Mouse (Mus musculus) megakaryocyte, adult 5-6 weeks (primary cell): ENCODE data around the gene Gpx3. TPM values are rescaled to one million over a fixed set of nuclear protein-coding genes. Genes with fewer than 3 reads are reported as not detected.
A peak's percentile ranks its signal among the peaks of the same experiment; 100 is the strongest.
"Not testable (repeated sequence)": the region's sequence is repeated elsewhere in the genome, so short reads cannot be mapped to it uniquely, and the experiment has no call there.

Source experiments
- ATAC-seq: 2 replicates; pipeline ENCODE4 v1.8.0; 2016; ENCODE audit warnings: mild to moderate bottlenecking, inconsistent platforms; ENCODE audit not compliant: poor library complexity, severe bottlenecking
- total RNA-seq, 2 experiments: library from RNA; stranded (forward) in 1 of 2; stranded (reverse) in 1 of 2; fragments of 153-499, 151-499 nt in 1 of 2; fragments of 221-1000, 200-1000 nt in 1 of 2; gene quantifications; 2 replicates each; pipeline versions ENCODE4 v1.2.3 to v1.2.4; 2015 to 2017

Gene Gpx3
- total RNA-seq, 2 experiments from 2014 or later = 6.0 to 52.7 TPM

DNA sequence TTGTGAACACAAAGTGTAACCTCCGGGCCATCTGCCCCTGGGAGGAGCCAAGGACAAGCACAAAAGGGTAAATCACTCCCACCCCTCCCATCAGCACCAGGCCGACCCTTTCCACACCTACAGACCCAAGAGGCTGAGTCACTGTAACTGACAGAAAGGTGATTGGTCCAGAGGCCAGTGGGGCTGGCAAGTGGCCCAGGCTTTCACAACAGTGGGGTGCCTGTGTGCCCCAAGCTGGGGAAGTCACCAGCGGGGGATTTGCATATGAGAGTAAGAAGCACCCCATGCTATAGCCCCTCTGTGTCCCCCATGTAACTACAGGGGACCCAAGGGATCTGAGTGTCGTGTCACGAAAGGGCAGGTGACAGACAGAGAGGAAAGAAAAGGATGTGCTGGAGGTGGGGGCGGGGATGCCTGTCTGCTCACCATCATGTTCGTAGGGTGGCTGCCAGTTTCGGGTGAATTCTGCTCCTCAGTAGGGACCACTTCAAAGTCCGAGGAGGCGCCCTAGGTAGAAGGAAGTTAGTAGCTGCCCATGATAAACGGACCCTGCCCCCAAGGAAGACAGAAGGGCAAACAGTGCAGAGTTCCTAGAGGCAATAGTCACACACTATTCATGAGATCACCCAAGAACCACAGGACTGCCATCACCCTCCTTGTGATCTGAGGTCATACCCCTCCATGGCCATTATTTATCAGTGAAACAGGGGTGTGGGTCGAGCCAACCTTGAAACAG, 34.0 kb downstream of the Gpx3 start:
- peak; percentile 92 for ATAC-seq

DNA sequence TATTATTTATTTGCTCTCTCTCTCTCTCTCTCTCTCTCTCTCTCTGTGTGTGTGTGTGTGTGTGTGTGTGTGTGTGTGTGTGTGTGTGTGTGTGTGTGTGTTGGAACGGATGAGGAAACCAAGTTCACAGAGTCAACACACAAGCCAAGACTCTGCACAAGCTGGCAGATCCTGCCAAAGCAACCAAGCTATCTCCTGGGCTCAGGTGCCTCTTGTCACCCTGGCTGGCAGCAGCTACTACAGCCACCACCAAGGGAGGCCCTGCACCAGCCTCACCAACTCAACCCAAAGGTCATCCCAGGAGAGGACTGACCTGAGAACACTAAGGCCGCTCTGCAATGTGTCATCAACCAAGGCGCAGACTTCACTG, 34.5 kb downstream of the Gpx3 start:
- no peak for ATAC-seq

DNA sequence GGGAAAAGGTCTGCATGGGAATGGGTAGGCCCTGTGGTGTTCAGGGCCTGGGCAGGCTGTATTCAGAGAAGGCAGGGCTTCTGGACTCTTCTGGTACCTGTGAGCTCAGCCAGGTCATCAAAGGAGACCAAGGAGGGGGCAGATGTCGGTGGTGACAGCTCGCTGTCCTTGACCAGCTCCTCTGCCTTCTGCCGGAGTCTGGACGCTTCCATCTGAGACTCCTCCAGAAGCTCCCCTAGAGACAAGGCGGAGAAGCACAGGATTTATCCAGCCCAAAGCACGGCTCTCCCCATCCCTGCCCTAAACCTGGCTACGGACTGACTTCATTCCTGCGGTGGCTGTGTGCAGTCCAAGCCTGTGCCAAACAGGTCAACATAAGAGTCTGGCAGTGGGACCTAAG, 37.2 kb downstream of the Gpx3 start:
- no peak for ATAC-seq

DNA sequence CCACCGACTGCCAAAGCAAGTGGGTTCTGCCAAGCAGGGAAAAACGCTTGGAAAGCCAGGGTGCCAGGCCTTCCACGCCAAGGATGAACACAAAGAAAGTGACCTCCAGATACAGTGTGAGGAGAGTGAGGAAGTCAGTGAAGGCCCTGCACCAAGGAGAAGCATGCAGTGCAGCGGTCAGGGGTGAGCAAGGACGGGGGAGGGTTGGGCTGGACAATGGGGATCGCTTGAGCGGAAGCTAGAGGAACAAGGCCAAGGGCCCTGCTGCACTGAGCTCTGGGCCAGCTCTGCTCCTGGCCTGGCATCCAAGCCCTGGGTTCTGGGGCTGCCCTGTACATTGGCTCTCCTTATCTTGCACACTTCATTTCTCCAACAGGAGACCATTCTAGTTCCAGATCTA, 37.8 kb downstream of the Gpx3 start:
- ATAC-seq = no peak

DNA sequence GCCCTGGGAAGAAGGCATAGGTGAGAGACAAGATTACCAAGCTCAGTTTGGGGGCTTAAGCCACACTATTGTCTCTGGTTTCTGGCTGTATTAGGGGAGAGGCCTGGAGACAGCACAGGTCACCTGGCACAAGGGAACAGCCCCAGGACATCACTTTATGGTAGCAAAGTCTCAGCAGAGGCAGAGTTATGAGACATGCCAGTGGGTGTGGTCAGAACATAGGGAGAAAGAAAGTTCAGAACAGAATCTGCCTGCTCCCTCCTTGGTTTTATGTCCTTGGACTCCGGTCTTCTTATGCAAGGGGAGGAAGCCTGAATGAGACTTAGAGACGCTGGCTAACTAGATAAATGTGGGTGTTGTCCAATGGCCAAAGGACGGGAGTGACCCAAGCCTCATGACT, 42.4 kb downstream of the Gpx3 start:
- no peak for ATAC-seq

DNA sequence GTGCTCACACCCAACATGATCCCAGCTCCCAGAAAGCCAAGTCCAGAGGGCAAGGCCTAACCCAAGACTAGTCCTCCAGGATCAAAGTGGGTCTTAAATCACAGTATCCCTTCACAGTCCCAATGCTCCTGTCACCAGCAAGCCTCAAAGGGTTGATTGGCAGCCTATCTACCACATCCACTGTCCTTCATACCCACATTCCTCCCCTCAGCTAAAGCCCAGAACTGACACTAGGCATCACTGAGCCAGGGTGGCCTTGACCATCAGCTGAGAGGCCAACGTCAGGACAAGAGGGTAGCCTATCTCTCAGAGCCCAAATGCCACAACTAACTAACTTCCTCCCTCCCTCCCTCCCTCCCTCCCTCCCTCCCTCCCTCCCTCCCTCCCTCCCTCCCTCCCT, 47.5 kb downstream of the Gpx3 start:
- ATAC-seq = no peak

DNA sequence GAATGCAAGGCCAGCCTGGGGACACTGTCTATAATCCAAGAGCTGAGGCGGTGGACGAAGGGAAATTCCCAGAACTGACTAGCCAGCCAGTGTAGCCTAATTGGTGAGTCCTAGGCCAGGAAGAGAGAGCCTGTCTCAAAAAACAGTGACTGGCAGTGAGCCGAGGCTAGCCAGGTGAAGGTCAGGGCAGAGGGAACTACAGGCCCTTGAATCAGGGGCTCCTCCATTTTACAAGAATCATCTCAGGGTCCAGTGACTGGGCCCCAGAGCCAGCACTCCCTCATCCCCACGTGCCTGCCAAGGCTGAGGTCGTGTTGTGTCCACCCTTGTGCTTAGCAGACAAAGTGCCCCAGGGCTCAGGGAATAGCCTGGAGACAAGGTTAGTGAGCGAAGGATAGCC, 48.4 kb downstream of the Gpx3 start:
- ATAC-seq = no peak

DNA sequence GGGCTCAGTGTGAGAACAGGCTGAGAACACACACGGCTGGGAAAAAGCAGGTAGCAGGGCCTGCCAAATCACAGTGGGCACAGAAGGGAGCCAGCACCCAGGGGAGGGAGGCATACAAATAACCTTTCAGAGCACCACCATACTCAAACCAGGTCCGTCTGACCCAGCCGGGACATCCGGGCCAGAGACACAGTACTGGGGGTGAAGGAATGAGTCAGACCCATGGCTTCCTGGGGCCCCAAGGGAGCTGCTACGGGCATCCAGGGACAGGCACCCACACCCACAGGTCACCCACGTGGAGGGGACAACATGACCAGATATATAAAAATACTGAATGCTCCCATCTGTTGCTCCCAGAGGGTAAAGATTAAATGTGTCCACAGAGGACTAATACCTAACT, 50.4 kb downstream of the Gpx3 start:
- no peak for ATAC-seq

DNA sequence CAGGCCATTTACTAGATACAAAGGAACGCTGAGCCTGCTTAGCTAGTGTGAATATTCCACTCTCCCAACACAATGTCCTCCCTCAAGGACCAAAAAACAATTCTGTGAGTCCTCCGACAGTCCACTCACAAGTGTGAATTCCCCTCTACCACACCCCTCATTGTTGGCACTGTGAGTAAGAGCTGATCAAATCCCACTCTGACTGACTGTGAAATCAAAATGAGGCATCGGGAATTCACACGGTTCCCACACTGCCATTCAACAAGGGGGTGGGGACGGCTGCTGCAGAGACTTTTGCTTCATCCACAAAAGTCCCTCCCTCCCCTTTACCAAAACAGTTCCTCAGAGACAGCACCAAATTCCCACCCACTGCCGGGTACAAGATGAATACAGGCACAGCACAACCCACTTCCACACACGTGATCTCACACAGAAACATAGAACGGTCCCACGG, 51.8 kb downstream of the Gpx3 start:
- no peak for ATAC-seq

DNA sequence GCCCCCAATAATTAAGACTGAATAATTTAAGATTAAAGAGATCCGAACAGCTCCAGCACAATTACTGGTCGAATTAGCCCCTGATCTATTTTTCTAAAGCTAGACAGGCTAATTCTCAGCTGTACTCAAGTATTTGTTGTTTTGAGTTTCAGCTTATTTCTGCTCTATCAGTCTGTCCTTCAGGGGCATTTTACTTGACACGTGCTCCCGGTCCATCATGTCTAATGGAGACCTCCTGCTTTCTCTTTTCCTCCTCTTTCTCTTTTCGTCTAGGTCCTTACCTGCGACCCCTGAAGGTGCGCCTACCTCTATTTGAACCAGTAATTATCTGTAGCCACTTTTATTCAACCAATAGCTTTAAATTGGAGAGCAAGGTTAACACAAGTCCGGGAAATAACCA, 52.5 kb downstream of the Gpx3 start:
- ATAC-seq = no peak

DNA sequence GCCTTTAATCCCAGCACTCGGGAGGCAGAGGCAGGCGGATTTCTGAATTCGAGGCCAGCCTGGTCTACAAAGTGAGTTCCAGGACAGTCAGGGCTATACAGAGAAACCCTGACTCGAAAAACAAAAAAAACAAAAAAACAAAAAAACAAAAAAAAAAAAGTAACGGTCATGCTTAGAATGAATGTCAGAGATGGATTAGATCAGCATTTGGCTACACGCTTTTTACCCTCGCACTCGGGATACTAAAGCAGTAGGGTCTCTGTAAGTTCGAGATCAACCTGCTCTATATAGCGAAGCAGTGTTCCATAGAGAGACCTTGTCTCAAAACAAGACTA, 53.1 kb downstream of the Gpx3 start:
- ATAC-seq = not testable (repeated sequence)

DNA sequence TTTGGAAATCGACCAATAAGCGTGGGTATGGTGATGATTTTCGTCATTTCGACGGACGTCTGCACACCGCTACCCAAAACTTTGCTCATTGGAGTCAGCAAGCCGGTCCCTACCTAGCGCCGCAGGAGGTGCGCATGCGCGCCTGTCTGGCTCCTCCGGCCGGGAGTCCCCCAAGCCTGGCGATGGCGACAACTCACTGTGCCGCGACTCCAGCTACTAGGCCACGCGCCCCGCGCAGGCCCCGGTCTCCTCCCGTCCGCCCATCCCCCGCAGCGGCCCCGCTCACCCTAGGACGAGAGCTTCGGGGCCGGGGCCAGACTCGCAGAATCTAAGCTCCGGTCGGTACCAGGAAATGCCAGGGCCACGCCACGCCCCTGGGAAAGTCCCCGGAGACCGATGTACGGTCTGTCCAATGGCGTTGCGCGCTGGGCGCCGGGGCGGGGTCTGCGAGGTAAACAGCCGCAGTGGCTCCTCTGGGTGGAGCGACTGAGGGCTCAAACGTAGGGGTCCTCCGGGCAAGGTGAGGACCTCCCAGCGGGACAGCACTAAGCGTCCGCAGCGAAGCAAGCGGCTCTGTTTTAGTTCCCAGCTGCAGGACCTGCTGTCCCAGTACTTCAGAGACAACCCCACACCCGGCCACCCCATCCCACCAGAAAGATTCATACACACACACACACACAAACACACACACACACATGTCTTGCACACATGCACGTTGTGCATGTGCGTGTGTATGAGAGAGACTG, 53.7 kb downstream of the Gpx3 start:
- peak; percentile 97 for ATAC-seq

DNA sequence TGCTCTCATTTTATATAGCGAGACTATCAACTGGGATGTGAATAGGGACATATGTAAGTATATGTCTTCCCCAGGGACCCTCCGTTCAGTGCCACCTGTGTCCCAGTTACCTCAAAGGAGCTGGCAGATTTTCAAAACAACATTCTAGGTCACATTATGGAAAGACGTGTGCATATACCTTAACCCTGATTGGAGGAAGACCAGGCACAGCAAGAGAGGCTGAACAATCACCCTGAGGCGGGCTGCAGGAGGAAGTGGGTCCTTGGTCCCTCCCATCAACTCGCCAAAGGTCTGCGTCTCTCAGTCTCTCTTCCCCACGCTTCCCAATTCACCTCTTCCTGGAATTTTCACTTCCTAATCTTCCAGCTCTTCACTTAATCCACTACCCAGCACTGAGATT, 54.7 kb downstream of the Gpx3 start:
- peak; percentile 55 for ATAC-seq

DNA sequence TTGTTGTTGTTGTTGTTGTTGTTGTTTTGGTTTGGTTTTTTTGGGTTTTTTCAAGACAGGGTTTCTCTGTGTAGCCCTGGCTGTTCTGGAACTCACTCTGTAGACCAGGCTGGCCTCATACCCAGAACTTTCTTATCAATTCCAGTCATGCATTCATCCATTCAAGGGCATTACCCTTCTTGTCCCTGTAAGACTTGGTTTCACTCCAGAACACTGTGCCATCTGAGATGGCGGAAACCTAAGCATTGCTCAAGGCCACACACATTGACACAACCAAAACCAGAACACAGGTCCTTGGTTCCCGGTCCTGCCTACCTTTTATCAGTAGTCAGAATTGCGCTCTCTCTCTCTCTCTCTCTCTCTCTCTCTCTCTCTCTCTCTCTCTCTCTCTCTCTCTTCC, 55.5 kb downstream of the Gpx3 start:
- not testable (repeated sequence) for ATAC-seq

DNA sequence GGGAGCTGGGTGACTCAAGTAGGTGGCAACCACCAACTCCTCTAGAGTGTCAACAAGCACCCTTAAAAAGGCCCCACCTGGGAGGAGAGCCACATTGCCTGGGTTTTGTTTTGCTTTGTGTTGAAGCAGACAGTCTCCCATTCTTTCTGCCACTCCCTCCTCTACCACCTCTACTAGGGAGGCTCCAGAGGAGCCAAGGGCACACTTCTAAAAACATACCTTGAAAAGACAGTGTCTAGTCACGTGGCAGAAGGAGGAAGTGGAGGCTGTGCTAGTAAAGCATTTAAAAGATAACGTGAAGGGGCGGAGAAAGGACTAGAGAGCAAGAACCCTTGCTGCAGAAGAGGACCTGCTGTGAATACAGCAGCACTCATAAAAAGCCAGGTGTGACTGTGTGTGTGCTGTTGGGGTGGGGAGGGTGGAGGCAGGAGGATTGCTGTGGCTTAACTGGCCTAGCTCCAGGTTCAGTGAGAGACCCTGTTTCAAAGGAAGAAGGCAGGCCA, 56.4 kb downstream of the Gpx3 start:
- ATAC-seq = no peak

Other genes starting within 250 kb of the Gpx3 start
- gene Cdc42se2, start 114.8 kb upstream of the Gpx3 start, total RNA-seq (2015) = 70.3 and 73.9 TPM in 2 replicates
- 92.6 and 94.5 TPM in 2 replicates for gene Cdc42se2, start 114.8 kb upstream of the Gpx3 start, total RNA-seq (2017)
- gene Lyrm7, start 41.5 kb upstream of the Gpx3 start, total RNA-seq (2015) = 0.85 and 6.1 TPM in 2 replicates
- 5.3 and 14.8 TPM in 2 replicates for gene Lyrm7, start 41.5 kb upstream of the Gpx3 start, total RNA-seq (2017)
- 370 and 459 TPM in 2 replicates for gene Hint1, start 36.1 kb upstream of the Gpx3 start, total RNA-seq (2015)
- gene Hint1, start 36.1 kb upstream of the Gpx3 start, total RNA-seq (2017) = 411 and 450 TPM in 2 replicates
- gene Tnip1, start 60.5 kb downstream of the Gpx3 start, total RNA-seq (2015) = 28.3 and 32.6 TPM in 2 replicates
- 26.7 and 47.2 TPM in 2 replicates for gene Tnip1, start 60.5 kb downstream of the Gpx3 start, total RNA-seq (2017)
- gene Anxa6, start 131.0 kb downstream of the Gpx3 start, total RNA-seq (2015) = 112 and 126 TPM in 2 replicates
- gene Anxa6, start 131.0 kb downstream of the Gpx3 start, total RNA-seq (2017) = 230 and 245 TPM in 2 replicates
- 35.5 and 36.2 TPM in 2 replicates for gene Ccdc69, start 175.7 kb downstream of the Gpx3 start, total RNA-seq (2015)
- 32.6 and 35.6 TPM in 2 replicates for gene Ccdc69, start 175.7 kb downstream of the Gpx3 start, total RNA-seq (2017)
- gene Gm2a, start 195.7 kb downstream of the Gpx3 start, total RNA-seq (2015) = 242 and 244 TPM in 2 replicates
- gene Gm2a, start 195.7 kb downstream of the Gpx3 start, total RNA-seq (2017) = 179 and 191 TPM in 2 replicates
- 0.07 and 0.09 TPM in 2 replicates for gene Slc36a3, start 249.3 kb downstream of the Gpx3 start, total RNA-seq (2015)
- gene Slc36a3, start 249.3 kb downstream of the Gpx3 start, total RNA-seq (2017) = not detected in 2 replicates